Mouse (Mus musculus) heart, embryonic 11.5 days (tissue): ENCODE measurements at regions not wholly inside any gene's neighbourhood (a gene's known extent, or its start where the extent isn't known, plus 50 kb on each side); places are given as distances from the start of the nearest gene placed in this dataset.

Experiments used
- ATAC-seq: fragments of 200-750 bp; cut with Nextera tagmentation; replicated peaks from 2 replicates; pipeline ENCODE4 v1.8.0; 2017; ENCODE audit warnings: moderate library complexity; ENCODE audit not compliant: insufficient number of reproducible peaks, low FRiP score, low TSS enrichment
- H3K27ac ChIP-seq: fragments of 300-500 bp; sonication (generic); 2 replicates; pipeline ENCODE4 v1.5.1; 2014; ENCODE audit warnings: mild to moderate bottlenecking, low read depth, low read length
- H3K27me3 ChIP-seq: fragments of 300-500 bp; sonication (generic); 2 replicates; pipeline ENCODE4 v1.6.1; 2014; ENCODE audit warnings: mild to moderate bottlenecking, low read length, mixed read lengths; ENCODE audit not compliant: control insufficient read depth, insufficient read depth
- H3K36me3 ChIP-seq: fragments of 300-500 bp; sonication (generic); 2 replicates; pipeline ENCODE4 v1.6.1; 2014; ENCODE audit warnings: mild to moderate bottlenecking, low read length, moderate library complexity, mixed read lengths; ENCODE audit not compliant: control insufficient read depth, insufficient read depth
- H3K4me1 ChIP-seq: fragments of 300-500 bp; sonication (generic); 2 replicates; pipeline ENCODE4 v1.6.1; 2014; ENCODE audit warnings: low read length; ENCODE audit not compliant: control insufficient read depth, insufficient read depth
- H3K4me2 ChIP-seq: fragments of 300-500 bp; sonication (generic); 2 replicates; pipeline ENCODE4 v1.6.1; 2014; ENCODE audit warnings: mild to moderate bottlenecking, moderate library complexity
- H3K4me3 ChIP-seq: fragments of 300-500 bp; sonication (generic); 2 replicates; pipeline ENCODE4 v1.5.1; 2014; ENCODE audit warnings: low read depth, low read length
- H3K9ac ChIP-seq: fragments of 300-500 bp; sonication (generic); 2 replicates; pipeline ENCODE4 v1.6.1; 2014; ENCODE audit warnings: mild to moderate bottlenecking, low read depth, low read length, moderate library complexity
- H3K9me3 ChIP-seq: fragments of 300-500 bp; sonication (generic); replicated peaks from 2 replicates; pipeline ENCODE4 v1.6.1; 2016; ENCODE audit warnings: low read length; ENCODE audit not compliant: control insufficient read depth
- WGBS: fragments of 180-500 bp; shearing (Covaris S2); extraction: QIAGEN DNeasy Blood & Tissue Kit; methylation state at CpG from one replicate; pipeline ENCODE4 v1.1.7; 2014; ENCODE audit not compliant: insufficient replicate concordance; 5-methylcytosine and 5-hydroxymethylcytosine counted together

GRCm38 (mm10) chr5:4582702-4583475, 174.9 kb downstream of the Fzd1 start:
- H3K4me2 ChIP-seq, result no peak overlapping the region
- H3K9me3 ChIP-seq, result no peaks in the 10 kb centered on the region
- no peaks in the 10 kb centered on the region for H3K36me3 ChIP-seq
- no peak overlapping the region for H3K27ac ChIP-seq
- no peaks in the 10 kb centered on the region for H3K27me3 ChIP-seq
- no peaks in the 10 kb centered on the region for H3K4me1 ChIP-seq
- no peak overlapping the region for H3K4me3 ChIP-seq
- H3K9ac ChIP-seq, result no peak overlapping the region
- WGBS, result 88% methylated on average over 1 of the region's 1 CpGs
- ATAC-seq, result no peak

GRCm38 (mm10) chr5:4580185-4580839, 177.5 kb downstream of the Fzd1 start:
- Histone ChIP-seq H3K4me1 (no peaks in the 10 kb centered on the region), H3K36me3 (no peaks in the 10 kb centered on the region), H3K9me3 (no peaks in the 10 kb centered on the region), H3K27ac (no peak overlapping the region), H3K4me3 (no peak overlapping the region), H3K27me3 (no peaks in the 10 kb centered on the region), H3K4me2 (no peak overlapping the region), H3K9ac (no peak overlapping the region)
- WGBS, result 76% methylated on average over 8 of the region's 8 CpGs
- no peak for ATAC-seq

GRCm38 (mm10) chr5:4578856-4579255, 179.0 kb downstream of the Fzd1 start:
- Histone ChIP-seq H3K27me3 (no peaks in the 10 kb centered on the region), H3K27ac (no peak overlapping the region), H3K36me3 (no peaks in the 10 kb centered on the region), H3K4me1 (no peaks in the 10 kb centered on the region), H3K9me3 (no peaks in the 10 kb centered on the region), H3K4me3 (no peak overlapping the region), H3K9ac (no peak overlapping the region), H3K4me2 (no peak overlapping the region)
- ATAC-seq, result no peak
- WGBS, result 61% methylated on average over 3 of the region's 3 CpGs

GRCm38 (mm10) chr5:4577179-4577578, 180.7 kb downstream of the Fzd1 start:
- WGBS, result 77% methylated on average over 6 of the region's 6 CpGs
- no peak for ATAC-seq
- H3K36me3 ChIP-seq, result no peaks in the 10 kb centered on the region
- no peak overlapping the region for H3K27ac ChIP-seq
- H3K4me2 ChIP-seq, result no peak overlapping the region
- no peaks in the 10 kb centered on the region for H3K9me3 ChIP-seq
- no peaks in the 10 kb centered on the region for H3K4me1 ChIP-seq
- no peaks in the 10 kb centered on the region for H3K27me3 ChIP-seq
- H3K4me3 ChIP-seq, result no peak overlapping the region
- H3K9ac ChIP-seq, result no peak overlapping the region

GRCm38 (mm10) chr5:4563862-4564261, 194.0 kb downstream of the Fzd1 start:
- Histone ChIP-seq H3K4me1 (no peaks in the 10 kb centered on the region), H3K36me3 (no peaks in the 10 kb centered on the region), H3K9me3 (no peaks in the 10 kb centered on the region), H3K27me3 (no peaks in the 10 kb centered on the region), H3K4me3 (no peak overlapping the region), H3K4me2 (no peak overlapping the region), H3K27ac (no peak overlapping the region), H3K9ac (no peak overlapping the region)
- 69% methylated on average over 6 of the region's 6 CpGs for WGBS
- no peak for ATAC-seq

GRCm38 (mm10) chr5:4561661-4562060, 196.2 kb downstream of the Fzd1 start:
- WGBS, result 55% methylated on average over 8 of the region's 8 CpGs

GRCm38 (mm10) chr5:4561139-4561470, 196.7 kb downstream of the Fzd1 start:
- Histone ChIP-seq H3K4me3 (no peak overlapping the region), H3K36me3 (no peaks in the 10 kb centered on the region), H3K27ac (no peak overlapping the region), H3K4me2 (no peak overlapping the region), H3K9me3 (no peaks in the 10 kb centered on the region), H3K9ac (no peak overlapping the region), H3K27me3 (no peaks in the 10 kb centered on the region), H3K4me1 (no peaks in the 10 kb centered on the region)
- no peak for ATAC-seq
- WGBS, result 68% methylated on average over 4 of the region's 4 CpGs

More at GRCm38 (mm10) chr5:4561661-4562060, 196.2 kb downstream of the Fzd1 start:
- Histone ChIP-seq H3K4me3 (no peak overlapping the region), H3K27me3 (no peaks in the 10 kb centered on the region), H3K36me3 (no peaks in the 10 kb centered on the region), H3K27ac (no peak overlapping the region), H3K4me2 (no peak overlapping the region), H3K9me3 (no peaks in the 10 kb centered on the region), H3K9ac (no peak overlapping the region), H3K4me1 (no peaks in the 10 kb centered on the region)
- no peak for ATAC-seq

- no peak for ATAC-seq
- Histone ChIP-seq H3K4me2 (no peak overlapping the region), H3K4me3 (no peak overlapping the region), H3K9me3 (no peaks in the 10 kb centered on the region), H3K9ac (no peak overlapping the region), H3K27me3 (no peaks in the 10 kb centered on the region), H3K4me1 (no peaks in the 10 kb centered on the region), H3K27ac (no peak overlapping the region), H3K36me3 (no peaks in the 10 kb centered on the region)
- WGBS, result 53% methylated on average over 7 of the region's 7 CpGs
Measured at GRCm38 (mm10) chr5:4560370-4561138, 197.3 kb downstream of the Fzd1 start.
